Mouse (Mus musculus): ENCODE results near the gene Sord.

The Sord gene

DNA sequence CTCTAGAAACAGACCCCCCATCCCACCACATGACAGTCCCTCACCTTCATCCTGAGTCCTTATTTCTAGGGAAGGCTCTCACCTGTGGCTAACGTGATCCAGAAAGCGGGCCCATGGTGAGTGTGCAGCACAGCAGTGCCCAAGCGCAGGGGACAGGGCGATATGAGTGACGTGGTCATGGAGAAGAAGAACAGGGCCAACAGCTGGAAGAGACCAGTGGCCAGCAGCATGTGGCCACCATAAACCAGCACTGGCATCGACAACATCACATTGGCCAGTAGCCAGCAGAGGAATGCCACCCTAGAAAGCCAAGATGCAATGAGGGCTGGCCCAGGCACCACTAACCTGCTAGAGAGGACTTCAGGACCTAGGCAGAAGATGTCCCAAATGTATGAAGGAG lies 70.0 kb downstream of the Sord start:
- DNase-seq: no peak

DNA sequence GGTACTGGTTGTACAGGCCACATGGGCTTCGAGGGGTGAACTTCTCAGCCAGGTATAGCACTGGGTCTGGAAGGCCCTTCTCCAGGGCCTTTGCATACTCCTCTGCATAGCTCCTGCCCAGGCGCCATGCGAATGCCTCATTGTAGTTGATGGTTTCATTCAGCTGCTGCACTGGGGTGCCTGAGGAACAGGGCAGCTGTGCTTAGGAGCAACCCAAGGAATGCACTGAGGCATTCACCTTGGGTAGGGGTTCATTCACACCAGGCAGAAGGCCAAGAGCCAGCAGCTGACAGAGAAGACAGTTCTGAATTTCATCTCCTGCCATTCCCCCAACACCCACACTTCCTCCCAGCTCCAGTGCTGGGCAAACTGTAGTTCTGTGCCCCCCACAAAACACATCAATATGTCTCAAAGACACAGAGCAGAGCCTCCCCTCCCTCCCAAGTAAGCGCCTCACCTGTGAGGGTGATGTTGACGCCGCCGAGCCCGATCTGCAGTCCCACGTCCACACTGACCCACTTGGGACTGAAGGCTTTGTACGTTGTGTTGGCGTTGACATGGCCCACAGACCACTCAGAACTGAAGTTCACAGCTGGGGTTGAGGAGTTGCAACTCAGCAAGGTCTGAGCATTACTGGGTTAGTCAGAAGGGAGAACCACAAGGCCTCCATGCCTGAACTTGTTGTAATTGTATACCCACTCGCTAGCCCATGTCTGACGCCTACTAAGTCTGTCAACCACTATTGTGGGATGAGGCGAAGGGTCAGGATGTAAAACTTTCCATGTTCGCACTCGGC lies 70.7 kb downstream of the Sord start:
- no peak for DNase-seq

DNA sequence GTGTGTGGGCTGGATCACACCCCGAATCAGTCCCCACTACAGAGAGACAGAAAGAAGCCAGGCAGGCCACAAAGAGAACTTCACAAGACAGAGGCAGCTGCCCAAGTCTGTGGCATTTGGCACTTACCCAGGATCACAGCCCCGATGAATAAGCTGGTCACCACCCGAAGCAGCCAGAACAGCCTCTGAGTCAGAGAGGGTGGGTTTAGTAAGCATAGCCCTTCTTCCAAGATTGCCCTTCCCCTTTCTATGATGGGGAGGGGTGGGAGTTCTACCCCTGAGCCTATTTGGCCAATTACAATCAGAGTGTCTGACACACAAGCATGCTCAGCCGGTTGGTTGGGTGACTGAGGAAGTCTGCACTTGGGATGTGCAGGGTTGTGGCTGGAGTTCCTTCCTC lies 71.6 kb downstream of the Sord start:
- DNase-seq: no peak

DNA sequence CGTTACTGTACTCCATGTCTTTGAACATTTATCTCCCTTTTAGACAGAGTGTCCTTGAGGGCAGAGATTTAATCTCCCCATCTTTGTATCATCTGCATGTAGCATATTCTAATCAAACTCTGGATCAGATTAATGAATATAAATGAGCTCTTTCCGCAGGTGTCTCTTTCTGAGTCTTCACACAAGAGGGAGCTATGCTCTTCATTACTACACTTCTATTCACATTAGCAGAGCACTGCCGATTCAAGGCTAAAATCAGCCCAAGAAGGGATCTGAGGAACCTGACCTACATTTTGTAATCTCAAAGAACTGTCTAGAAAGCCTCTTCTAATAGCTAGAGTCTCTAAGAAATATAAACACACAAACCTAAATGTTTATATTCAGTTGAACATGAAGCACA lies 75.1 kb downstream of the Sord start:
- DNase-seq: no peak

DNA sequence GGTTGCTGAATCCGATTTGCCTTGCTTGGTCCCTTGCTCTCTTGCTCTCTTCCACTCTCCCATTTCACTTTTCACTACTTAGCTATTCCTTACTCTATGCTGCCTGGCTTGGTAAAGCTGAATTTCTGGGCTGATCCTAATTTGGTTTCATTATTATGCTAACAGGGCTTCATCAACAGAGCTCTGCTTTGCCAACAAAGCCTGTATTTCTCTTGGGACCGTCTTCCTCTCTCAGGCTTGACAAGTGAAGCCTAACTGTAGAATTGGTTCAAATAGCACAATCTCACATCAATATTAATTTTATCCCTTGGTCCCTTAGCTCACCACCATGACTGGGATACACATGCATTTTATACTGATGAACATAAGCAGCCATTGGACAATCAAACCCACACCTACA lies 77.0 kb downstream of the Sord start:
- DNase-seq: no peak

GRCm38 (mm10) chr2:122312722-122313417 lies 78.3 kb downstream of the Sord start:
- peak; percentile 65 to 77 for DNase-seq

DNA sequence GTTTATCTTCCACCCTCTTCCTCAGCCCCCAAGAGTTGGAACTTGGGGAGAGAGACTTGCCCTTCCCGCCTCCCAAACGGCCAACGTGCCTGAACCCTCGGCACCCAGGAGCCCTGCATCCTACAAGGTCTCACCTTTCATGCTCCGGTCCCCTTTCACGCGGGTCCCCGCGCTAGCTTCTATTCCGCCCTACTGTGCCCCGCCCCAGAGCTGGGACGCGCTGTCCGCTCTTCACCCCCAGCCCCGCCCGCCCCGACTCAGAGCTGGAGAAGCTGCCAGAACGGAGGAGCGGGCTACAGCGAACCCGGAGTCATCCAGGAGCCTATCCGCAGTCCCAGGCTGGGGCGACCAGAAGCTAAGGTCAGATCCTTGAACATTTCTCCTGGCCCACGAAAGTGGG lies 79.0 kb downstream of the Sord start, which contains the start of gene Duoxa1:
TSS of gene Duoxa1 (minus strand) at position 195 of the 400 bp plus-strand sequence.
- no peak for DNase-seq

Data from cerebellum, adult 18-20 months (tissue).